Mouse (Mus musculus): ENCODE data around the gene Gphb5. TPM values are rescaled to one million over a fixed set of nuclear protein-coding genes. Genes with fewer than 3 reads are reported as not detected.
"Not testable (repeated sequence)": the region's sequence is repeated elsewhere in the genome, so short reads cannot be mapped to it uniquely, and the experiment has no call there.

The Gphb5 gene
- polyA plus RNA-seq, 1 experiment from 2014 or later, result not detected

DNA sequence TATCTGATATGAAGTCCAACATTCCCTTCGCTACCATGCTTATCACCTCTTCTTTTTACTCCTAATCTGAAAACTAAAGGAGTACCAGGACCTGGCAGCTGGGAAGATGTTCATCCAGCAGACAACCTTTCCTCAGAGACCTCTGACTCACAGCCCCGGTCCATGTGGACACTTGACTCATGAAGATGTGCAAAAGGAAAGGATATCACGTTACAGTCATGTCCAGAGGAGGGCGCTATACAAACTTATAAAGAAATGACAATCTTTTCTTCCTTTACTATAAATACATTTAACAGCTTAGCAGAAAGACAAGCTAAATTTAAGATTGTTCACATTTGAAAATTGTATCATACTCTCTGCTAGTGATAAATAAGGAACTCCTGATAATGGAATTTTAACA is 36.4 kb upstream of the Gphb5 start:
- no peaks in the 10 kb centered on the region for H3K27me3 ChIP-seq (replicated peaks; ENCODE audit: control insufficient read depth, insufficient read depth, low read length)

DNA sequence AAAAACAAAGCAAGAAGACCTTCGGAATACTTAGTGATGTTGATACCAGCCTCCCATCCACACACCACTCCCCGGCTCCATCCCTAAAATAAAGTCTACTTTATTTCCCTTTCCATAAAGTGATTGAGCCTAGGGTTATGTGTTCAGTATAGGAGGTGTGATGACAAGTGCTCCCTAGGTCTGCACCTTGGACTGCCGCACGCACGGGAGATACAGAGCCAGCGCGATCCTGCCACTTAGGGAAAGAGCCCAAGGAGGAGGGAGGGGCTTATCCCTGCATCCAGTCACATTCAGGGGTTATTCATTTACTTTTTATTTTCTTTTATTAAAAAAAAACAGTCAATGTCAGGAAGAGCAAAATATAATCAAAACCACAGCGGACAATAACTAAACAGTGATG is 34.0 kb upstream of the Gphb5 start:
- no peak for TF ChIP-seq CTCF (IDR thresholded peaks at IDR 0.05; ENCODE audit: low read depth)
- no peak overlapping the region for H3K4me2 ChIP-seq (replicated peaks; ENCODE audit: low read depth)
- WGBS, result 87% methylated on average over 8 of the region's 8 CpGs
- H3K4me3 ChIP-seq (ENCODE audit: low read depth, low read length), result no peak overlapping the region
- H3K9me3 ChIP-seq (ENCODE audit: control insufficient read depth), result no peaks in the 10 kb centered on the region
- no peaks in the 10 kb centered on the region for H3K27me3 ChIP-seq (replicated peaks; ENCODE audit: control insufficient read depth, insufficient read depth, low read length)
- no peak overlapping the region for H3K9ac ChIP-seq (ENCODE audit: low read depth, low read length)
- peaks cover 23% of the 10 kb centered on the region for H3K36me3 ChIP-seq (ENCODE audit: control insufficient read depth, insufficient read depth)
- H3K27ac ChIP-seq (ENCODE audit: low read depth, low read length), result no peak overlapping the region
- no peak for ATAC-seq
- no peaks in the 10 kb centered on the region for H3K4me1 ChIP-seq (replicated peaks; ENCODE audit: control insufficient read depth, insufficient read depth, low read length)

More for the DNA sequence above, 36.4 kb upstream of the Gphb5 start:
- Histone ChIP-seq H3K9ac (ENCODE audit: low read depth, low read length) (no peak overlapping the region), H3K4me2 (replicated peaks; ENCODE audit: low read depth) (no peak overlapping the region), H3K27ac (ENCODE audit: low read depth, low read length) (no peak overlapping the region), H3K36me3 (ENCODE audit: control insufficient read depth, insufficient read depth) (peaks cover 23% of the 10 kb centered on the region), H3K4me1 (replicated peaks; ENCODE audit: control insufficient read depth, insufficient read depth, low read length) (no peaks in the 10 kb centered on the region), H3K9me3 (ENCODE audit: control insufficient read depth) (no peaks in the 10 kb centered on the region), H3K4me3 (ENCODE audit: low read depth, low read length) (no peak overlapping the region)
- WGBS, result 87% methylated on average over 4 of the region's 4 CpGs
- TF ChIP-seq CTCF (IDR thresholded peaks at IDR 0.05; ENCODE audit: low read depth), result peak; percentile 48
- no peak for ATAC-seq

DNA sequence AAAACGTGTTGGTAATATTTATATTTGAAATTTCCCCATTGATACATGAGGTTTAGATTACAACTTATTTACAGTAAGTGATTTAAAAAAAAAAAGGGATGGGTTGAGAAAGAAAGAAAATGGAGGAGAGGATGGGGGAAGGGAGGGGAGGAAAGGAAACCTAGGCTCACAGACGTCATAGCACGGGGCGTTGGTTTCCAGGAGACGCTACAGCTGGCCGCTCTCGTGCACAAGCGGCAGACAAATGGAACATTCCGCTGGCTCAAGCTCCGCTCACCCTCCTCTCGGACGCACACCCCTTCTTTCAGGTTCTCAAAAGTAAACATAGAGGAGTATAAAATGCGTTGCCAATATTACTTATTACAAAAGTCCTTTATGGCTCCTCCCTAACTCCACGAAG is 33.4 kb upstream of the Gphb5 start:
- 58% methylated on average over 14 of the region's 14 CpGs for WGBS
- TF ChIP-seq CTCF (IDR thresholded peaks at IDR 0.05; ENCODE audit: low read depth), result no peak
- no peak for ATAC-seq
- Histone ChIP-seq H3K4me2 (replicated peaks; ENCODE audit: low read depth) (no peak overlapping the region), H3K4me1 (replicated peaks; ENCODE audit: control insufficient read depth, insufficient read depth, low read length) (no peaks in the 10 kb centered on the region), H3K27ac (ENCODE audit: low read depth, low read length) (no peak overlapping the region), H3K9ac (ENCODE audit: low read depth, low read length) (no peak overlapping the region), H3K9me3 (ENCODE audit: control insufficient read depth) (no peaks in the 10 kb centered on the region), H3K36me3 (ENCODE audit: control insufficient read depth, insufficient read depth) (peaks cover 23% of the 10 kb centered on the region), H3K27me3 (replicated peaks; ENCODE audit: control insufficient read depth, insufficient read depth, low read length) (no peaks in the 10 kb centered on the region), H3K4me3 (ENCODE audit: low read depth, low read length) (no peak overlapping the region)

DNA sequence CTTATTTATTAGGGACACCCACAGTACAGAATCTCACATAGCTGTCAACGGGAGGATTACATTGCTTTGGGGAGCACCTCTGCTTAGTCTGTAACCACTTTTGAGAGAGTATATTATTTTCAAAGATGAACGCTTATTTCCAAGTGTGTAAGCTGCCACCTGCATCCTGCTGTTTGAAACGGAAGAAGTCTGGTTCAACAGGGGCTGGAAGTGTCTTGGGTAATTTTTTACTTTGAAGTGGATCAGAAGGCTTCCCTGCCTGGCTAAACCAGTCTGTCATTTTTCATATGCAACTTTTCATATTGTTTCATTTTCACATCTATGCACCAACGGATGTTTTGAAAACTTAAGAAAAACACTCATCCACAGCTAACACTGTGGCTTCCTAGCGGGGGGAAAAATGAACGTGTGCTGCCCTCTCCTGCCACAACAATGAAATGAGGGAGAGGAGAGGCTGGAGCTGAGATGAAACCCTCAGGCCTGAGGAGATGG is 32.9 kb upstream of the Gphb5 start:
- H3K9ac ChIP-seq (ENCODE audit: low read depth, low read length), result no peak overlapping the region
- H3K9me3 ChIP-seq (ENCODE audit: control insufficient read depth), result no peaks in the 10 kb centered on the region
- no peak overlapping the region for H3K27ac ChIP-seq (ENCODE audit: low read depth, low read length)
- no peak overlapping the region for H3K4me3 ChIP-seq (ENCODE audit: low read depth, low read length)
- WGBS, result 53% methylated on average over 6 of the region's 6 CpGs
- H3K27me3 ChIP-seq (replicated peaks; ENCODE audit: control insufficient read depth, insufficient read depth, low read length), result no peaks in the 10 kb centered on the region
- peak; percentile 63 for TF ChIP-seq CTCF (IDR thresholded peaks at IDR 0.05; ENCODE audit: low read depth)
- H3K36me3 ChIP-seq (ENCODE audit: control insufficient read depth, insufficient read depth), result peaks cover 23% of the 10 kb centered on the region
- no peak overlapping the region for H3K4me2 ChIP-seq (replicated peaks; ENCODE audit: low read depth)
- no peaks in the 10 kb centered on the region for H3K4me1 ChIP-seq (replicated peaks; ENCODE audit: control insufficient read depth, insufficient read depth, low read length)
- ATAC-seq, result no peak

DNA sequence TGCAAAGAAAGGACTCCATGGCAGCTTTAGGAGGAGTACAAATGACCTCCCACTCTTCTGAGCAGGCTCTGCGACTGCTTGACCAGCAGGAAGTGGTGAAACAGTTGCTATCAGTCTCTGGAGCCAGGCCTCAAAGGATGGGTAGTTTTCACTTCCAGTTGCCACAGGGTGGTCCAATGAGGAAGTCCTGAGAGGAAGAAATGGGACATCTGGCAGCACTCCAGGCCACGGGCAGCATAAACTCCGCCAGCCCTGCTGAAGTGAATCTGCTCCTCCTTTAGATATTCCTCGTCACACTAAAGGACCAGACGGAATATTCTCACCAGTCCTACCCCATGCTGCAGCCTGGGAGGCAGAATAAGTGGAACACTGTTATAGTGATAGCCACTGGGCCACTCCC is 32.3 kb upstream of the Gphb5 start:
- no peak for TF ChIP-seq CTCF (IDR thresholded peaks at IDR 0.05; ENCODE audit: low read depth)
- Histone ChIP-seq H3K4me1 (replicated peaks; ENCODE audit: control insufficient read depth, insufficient read depth, low read length) (no peaks in the 10 kb centered on the region), H3K4me3 (ENCODE audit: low read depth, low read length) (no peak overlapping the region), H3K9ac (ENCODE audit: low read depth, low read length) (no peak overlapping the region), H3K36me3 (ENCODE audit: control insufficient read depth, insufficient read depth) (peaks cover 23% of the 10 kb centered on the region), H3K4me2 (replicated peaks; ENCODE audit: low read depth) (no peak overlapping the region), H3K27me3 (replicated peaks; ENCODE audit: control insufficient read depth, insufficient read depth, low read length) (no peaks in the 10 kb centered on the region), H3K27ac (ENCODE audit: low read depth, low read length) (no peak overlapping the region), H3K9me3 (ENCODE audit: control insufficient read depth) (no peaks in the 10 kb centered on the region)
- 73% methylated on average over 5 of the region's 5 CpGs for WGBS
- no peak for ATAC-seq

DNA sequence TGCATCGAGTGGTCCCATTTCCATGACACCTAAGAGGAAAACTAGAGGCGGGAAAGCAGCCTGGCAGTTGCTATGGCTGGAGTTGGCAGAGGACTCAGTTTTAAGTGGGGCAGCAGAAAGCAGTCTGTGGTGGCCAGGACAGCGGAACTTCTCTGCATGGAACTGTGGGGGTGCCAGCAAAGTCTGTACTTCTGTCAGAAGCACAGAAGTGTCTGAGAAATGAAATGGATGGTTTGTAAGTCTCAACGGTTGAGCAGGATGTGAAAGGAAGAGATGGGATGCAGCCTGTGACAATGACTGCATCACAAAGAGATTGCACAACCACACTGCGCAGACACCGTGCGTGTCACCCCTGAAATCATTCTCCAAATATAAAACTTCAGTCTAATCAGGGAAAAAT is 29.7 kb upstream of the Gphb5 start:
- no peak overlapping the region for H3K27ac ChIP-seq (ENCODE audit: low read depth, low read length)
- H3K9ac ChIP-seq (ENCODE audit: low read depth, low read length), result no peak overlapping the region
- no peak for ATAC-seq
- H3K4me2 ChIP-seq (replicated peaks; ENCODE audit: low read depth), result no peak overlapping the region
- H3K4me3 ChIP-seq (ENCODE audit: low read depth, low read length), result no peak overlapping the region
- H3K4me1 ChIP-seq (replicated peaks; ENCODE audit: control insufficient read depth, insufficient read depth, low read length), result no peaks in the 10 kb centered on the region
- no peaks in the 10 kb centered on the region for H3K27me3 ChIP-seq (replicated peaks; ENCODE audit: control insufficient read depth, insufficient read depth, low read length)
- no peaks in the 10 kb centered on the region for H3K9me3 ChIP-seq (ENCODE audit: control insufficient read depth)
- no peak for TF ChIP-seq CTCF (IDR thresholded peaks at IDR 0.05; ENCODE audit: low read depth)
- WGBS, result 73% methylated on average over 7 of the region's 7 CpGs
- H3K36me3 ChIP-seq (ENCODE audit: control insufficient read depth, insufficient read depth), result peaks cover 7% of the 10 kb centered on the region

DNA sequence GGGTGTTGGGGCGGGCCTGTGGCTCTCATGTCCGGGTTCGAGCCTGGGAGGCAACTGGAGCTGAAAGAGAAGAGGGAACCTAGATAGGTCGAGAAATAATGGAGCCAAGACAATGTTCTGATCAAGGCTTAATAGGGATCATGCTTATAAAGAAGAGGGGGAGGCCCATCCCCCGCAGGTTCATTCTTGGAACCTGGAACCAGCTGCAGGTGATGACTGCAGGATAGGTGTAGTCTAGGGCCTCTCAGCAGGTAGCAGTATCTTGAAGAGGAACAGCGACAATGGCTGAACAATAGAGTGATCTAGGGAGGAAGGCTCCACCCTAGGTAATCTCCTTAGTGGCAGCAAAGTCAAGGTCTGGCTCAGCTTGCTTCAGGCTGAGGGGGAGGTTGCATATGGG is 15.8 kb upstream of the Gphb5 start:
- not testable (repeated sequence) for H3K36me3 ChIP-seq (ENCODE audit: control insufficient read depth, insufficient read depth); H3K4me1 ChIP-seq (replicated peaks; ENCODE audit: control insufficient read depth, insufficient read depth, low read length); ATAC-seq; H3K27me3 ChIP-seq (replicated peaks; ENCODE audit: control insufficient read depth, insufficient read depth, low read length); H3K9me3 ChIP-seq (ENCODE audit: control insufficient read depth); H3K9ac ChIP-seq (ENCODE audit: low read depth, low read length); H3K4me2 ChIP-seq (replicated peaks; ENCODE audit: low read depth); H3K27ac ChIP-seq (ENCODE audit: low read depth, low read length); H3K4me3 ChIP-seq (ENCODE audit: low read depth, low read length)
- WGBS, result 83% methylated on average over 6 of the region's 6 CpGs

All from intestine, postnatal 0 days (tissue).